Mouse (Mus musculus) olfactory bulb, adult 2 months (tissue): ENCODE measurements at regions not wholly inside any gene's neighbourhood (a gene's known extent, or its start where the extent isn't known, plus 50 kb on each side); places are given as distances from the start of the nearest gene placed in this dataset.

Experiments used
- H3K27ac ChIP-seq: fragments of 200-500 bp; 2 replicates; pipeline ENCODE4 v1.5.1; 2012; ENCODE audit warnings: low read depth, low read length; ENCODE audit not compliant: insufficient read depth
- H3K4me1 ChIP-seq: fragments of 200-500 bp; 2 replicates; pipeline ENCODE4 v1.6.1; 2012; ENCODE audit warnings: low read length; ENCODE audit not compliant: control insufficient read depth, insufficient read depth
- H3K4me3 ChIP-seq: fragments of 200-500 bp; 2 replicates; pipeline ENCODE4 v1.5.1; 2012; ENCODE audit warnings: mild to moderate bottlenecking, low read depth, low read length, moderate library complexity; ENCODE audit not compliant: insufficient read depth
- CTCF ChIP-seq: fragments of 200-500 bp; IDR thresholded peaks from 2 replicates; pipeline ENCODE4 v1.5.1; 2012; ENCODE audit warnings: low read depth, mild to moderate bottlenecking, low read length, moderate library complexity; ENCODE audit not compliant: insufficient read depth
- POLR2A ChIP-seq: fragments of 200-500 bp; IDR thresholded peaks from 2 replicates; pipeline ENCODE4 v1.6.1; 2012; ENCODE audit warnings: mild to moderate bottlenecking, low read depth, low read length, moderate library complexity; ENCODE audit not compliant: insufficient read depth
- WGBS: fragments of 180-500 bp; shearing (Covaris S2); methylation state at CpG from one replicate; pipeline ENCODE4 v1.1.7; 2018; 5-methylcytosine and 5-hydroxymethylcytosine counted together

DNA sequence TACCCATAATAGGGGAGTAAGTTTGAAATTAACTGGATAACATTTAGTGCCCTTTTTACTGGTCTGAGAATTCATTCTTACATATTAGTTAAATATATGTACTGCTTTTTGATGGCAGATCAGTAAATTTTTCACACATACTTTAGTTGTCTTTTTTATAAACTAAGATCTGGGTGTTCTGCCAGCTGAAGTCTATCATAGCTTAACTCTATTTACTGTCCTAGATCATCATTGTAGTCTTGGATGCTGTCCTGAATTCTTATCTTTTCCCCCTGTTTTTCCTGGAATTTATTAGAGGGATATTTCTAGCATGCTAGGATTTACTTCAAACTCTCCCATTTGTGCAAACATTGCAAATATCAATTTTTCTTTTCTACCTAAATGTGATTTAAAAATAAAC is 74.3 kb upstream of the Tll1 start:
- no peak for TF ChIP-seq POLR2A
- no peak for TF ChIP-seq CTCF
- Histone ChIP-seq H3K4me1 (no peaks in the 10 kb centered on the region), H3K27ac (no peak overlapping the region), H3K4me3 (no peak overlapping the region)

DNA sequence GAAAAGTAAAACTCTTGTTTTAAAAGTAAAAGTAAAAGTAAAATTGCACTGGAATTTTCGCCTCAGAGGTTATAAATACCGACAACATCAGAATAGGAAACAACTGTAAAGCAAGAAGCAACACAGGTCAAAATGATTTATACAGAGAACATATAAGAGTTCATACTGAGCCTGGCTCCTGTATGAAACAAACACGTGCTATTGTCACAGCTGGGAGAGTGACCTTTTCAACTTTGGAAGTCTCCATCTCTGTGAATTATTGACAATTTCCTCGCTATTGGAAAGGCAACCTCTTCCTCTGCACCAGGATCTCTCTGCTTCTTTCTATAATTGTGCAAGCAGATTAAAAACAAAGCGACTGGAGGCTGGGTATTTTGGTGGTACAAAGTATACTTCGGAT is 70.0 kb upstream of the Tll1 start:
- H3K4me3 ChIP-seq: no peak overlapping the region
- no peak overlapping the region for H3K27ac ChIP-seq
- H3K4me1 ChIP-seq: no peaks in the 10 kb centered on the region
- TF ChIP-seq POLR2A: no peak
- no peak for TF ChIP-seq CTCF
- 84% methylated on average over 6 of the region's 6 CpGs for WGBS

DNA sequence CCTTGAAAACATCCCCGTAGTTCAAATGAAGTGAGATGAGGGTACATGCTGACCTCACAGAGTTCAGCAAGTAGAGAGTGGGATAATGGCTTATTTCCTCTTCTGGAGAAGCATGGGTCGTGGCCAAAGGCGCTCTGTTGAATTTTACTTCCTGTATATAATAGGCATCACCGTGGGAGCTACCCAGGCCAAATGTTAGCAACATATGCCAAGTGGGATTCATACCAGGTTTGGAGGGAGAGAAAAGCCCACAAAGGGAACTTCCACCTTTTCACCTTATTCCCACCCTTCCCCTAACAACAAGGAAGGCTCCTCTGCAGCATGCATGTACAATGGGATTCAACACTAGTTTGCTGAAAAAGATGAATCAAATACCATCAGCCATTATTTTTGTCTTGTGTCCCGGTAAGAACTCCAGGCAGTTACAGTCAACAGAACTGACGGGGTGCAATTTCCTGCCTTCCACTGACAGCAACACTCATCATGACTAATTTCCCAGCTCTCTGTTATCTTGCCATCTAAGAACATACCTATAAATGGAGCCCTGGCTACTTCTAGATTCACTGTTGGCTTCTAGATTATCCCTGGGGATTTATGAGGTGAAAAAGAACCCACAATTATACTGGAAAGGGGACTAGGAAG is 59.4 kb upstream of the Tll1 start:
- H3K27ac ChIP-seq: no peak overlapping the region
- H3K4me3 ChIP-seq: no peak overlapping the region
- WGBS: 71% methylated on average over 6 of the region's 6 CpGs
- TF ChIP-seq POLR2A (no peak), CTCF (no peak)
- no peaks in the 10 kb centered on the region for H3K4me1 ChIP-seq
